Mouse (Mus musculus) skeletal muscle tissue, postnatal 0 days (tissue): ENCODE data around the gene Ppfia4. TPM values are rescaled to one million over a fixed set of nuclear protein-coding genes. Genes with fewer than 3 reads are reported as not detected.

ENCODE experiments used
- polyA plus RNA-seq: library from polyadenylated mRNA; unstranded; fragments of >200 nt; fragmentation: Nextera tagmentation; extraction: Ambion mirVana; gene quantifications from 2 replicates; pipeline ENCODE4 v1.2.1, GENCODE M21; 2015

Gene Ppfia4
- polyA plus RNA-seq, result 14.6 and 17.4 TPM in 2 replicates

DNA sequence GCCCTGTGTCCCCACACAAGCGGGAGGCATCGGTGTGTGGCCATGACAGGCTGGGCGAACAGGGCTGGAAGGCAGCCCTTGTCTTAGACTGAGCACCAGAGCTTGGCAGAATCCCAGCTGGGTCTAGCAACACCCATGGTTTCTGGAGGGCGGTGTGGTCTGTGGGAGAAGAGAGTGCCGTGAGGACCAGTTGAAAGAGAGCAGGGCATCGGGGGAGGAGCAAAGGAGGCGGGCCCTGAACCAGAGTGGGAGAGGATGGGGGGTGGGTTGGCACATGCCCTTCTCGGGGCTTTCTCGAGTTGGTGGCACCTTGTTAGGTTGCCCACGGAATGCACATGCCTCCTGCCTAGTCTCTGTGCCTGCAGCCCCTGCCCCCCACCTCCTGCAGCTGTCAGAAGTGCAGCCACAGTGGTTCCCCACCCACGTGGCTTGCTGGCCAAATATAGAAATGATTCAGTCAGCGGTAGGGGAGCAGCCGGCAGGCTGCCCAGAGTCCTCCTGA, at the start of gene Ppfia4:
Gene Ppfia4, minus strand, starts transcription at position 159 of the 502 bp plus-strand sequence.

DNA sequence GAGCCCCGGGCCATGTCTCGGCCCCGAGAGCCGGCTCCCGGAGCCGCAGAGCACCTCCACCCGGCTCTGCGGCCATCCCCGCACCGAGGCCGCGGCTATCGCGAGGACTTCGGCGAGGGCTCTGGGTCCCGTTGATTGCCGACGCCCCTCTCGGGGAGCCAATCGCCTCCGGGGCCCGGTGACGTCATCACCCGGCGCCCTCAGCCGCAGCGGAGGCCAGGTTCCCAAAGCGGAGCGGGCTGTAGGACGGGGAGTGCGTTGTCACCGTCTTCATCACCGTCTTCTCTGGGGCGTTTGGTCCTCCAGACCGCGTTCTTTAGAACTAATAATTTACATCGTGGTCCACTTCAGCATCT, 29.1 kb upstream of the Ppfia4 start, which contains the start of gene Tmem183a:
Gene Tmem183a, minus strand, starts transcription at position 123 of the 356 bp plus-strand sequence.

DNA sequence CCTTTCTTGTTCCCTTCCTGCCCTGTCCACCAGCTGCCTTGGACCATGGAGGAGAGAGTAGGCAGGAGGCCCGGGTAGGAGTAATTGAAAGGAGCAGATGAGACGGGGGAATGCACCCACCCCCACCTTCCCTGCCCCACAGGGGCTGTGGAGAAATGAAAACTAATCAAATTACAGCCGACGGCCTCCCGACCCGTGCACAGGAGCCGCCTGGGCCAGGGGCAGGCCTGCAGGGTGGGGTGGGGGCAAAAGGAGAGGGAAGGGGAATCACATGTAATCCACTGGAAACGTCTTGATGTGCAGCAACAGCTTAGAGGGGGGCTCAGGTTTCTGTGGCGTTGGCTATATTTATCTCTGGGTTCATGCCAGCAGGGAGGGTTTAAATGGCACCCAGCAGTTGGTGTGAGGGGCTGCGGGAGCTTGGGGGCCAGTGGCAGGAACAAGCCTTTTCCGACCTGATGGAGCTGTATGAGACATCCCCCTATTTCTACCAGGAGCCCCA, 43.1 kb downstream of the Ppfia4 start, which contains the start of gene Myog:
Gene Myog, plus strand, starts transcription at position 392 of the 502 bp plus-strand sequence.

Other genes with a start within 250 kb of the Ppfia4 start
- 0.74 and 0.86 TPM in 2 replicates for gene Chit1, start 221.7 kb downstream of the Ppfia4 start, polyA plus RNA-seq
- gene Chil1, start 150.8 kb downstream of the Ppfia4 start, polyA plus RNA-seq, result 36.1 and 40.1 TPM in 2 replicates
- gene Mybph, start 139.5 kb downstream of the Ppfia4 start, polyA plus RNA-seq, result 252 and 318 TPM in 2 replicates
- 1.1 and 1.5 TPM in 2 replicates for gene Adora1, start 97.5 kb downstream of the Ppfia4 start, polyA plus RNA-seq
- gene Myog, start 42.9 kb downstream of the Ppfia4 start, polyA plus RNA-seq, result 349 and 369 TPM in 2 replicates
- 27.1 and 34.4 TPM in 2 replicates for gene Tmem183a, start 29.1 kb upstream of the Ppfia4 start, polyA plus RNA-seq
- gene 4933406M09Rik, start 53.0 kb upstream of the Ppfia4 start, polyA plus RNA-seq, result not detected in 2 replicates
- 77.3 and 86.6 TPM in 2 replicates for gene Cyb5r1, start 72.6 kb upstream of the Ppfia4 start, polyA plus RNA-seq
- gene Adipor1, start 82.5 kb upstream of the Ppfia4 start, polyA plus RNA-seq, result 106 and 110 TPM in 2 replicates
- gene Klhl12, start 122.6 kb upstream of the Ppfia4 start, polyA plus RNA-seq, result 9.6 and 11.0 TPM in 2 replicates
- gene Rabif, start 161.7 kb upstream of the Ppfia4 start, polyA plus RNA-seq, result 17.0 and 18.3 TPM in 2 replicates
- gene Mgat4e, start 216.8 kb upstream of the Ppfia4 start, polyA plus RNA-seq, result not detected in 2 replicates
- gene Kdm5b, start 227.2 kb upstream of the Ppfia4 start, polyA plus RNA-seq, result 15.8 and 17.1 TPM in 2 replicates